Mouse (Mus musculus) heart, embryonic 11.5 days (tissue): ENCODE data around the gene Rab5a. TPM values are rescaled to one million over a fixed set of nuclear protein-coding genes. Genes with fewer than 3 reads are reported as not detected.

ENCODE experiments used
- polyA plus RNA-seq: library from polyadenylated mRNA; unstranded; fragments of >200 nt; fragmentation: Nextera tagmentation; extraction: Ambion mirVana; gene quantifications from 2 replicates; pipeline ENCODE4 v1.2.1, GENCODE M21; 2014

Rab5a gene
- polyA plus RNA-seq, 1 experiment from 2014 or later: 78.0 TPM

Other genes starting within 250 kb of the Rab5a start
- 0.21 and 0.33 TPM in 2 replicates for gene Efhb, start 15.9 kb upstream of the Rab5a start, polyA plus RNA-seq
- gene Pp2d1, start 60.2 kb downstream of the Rab5a start, polyA plus RNA-seq: 0.32 and 0.33 TPM in 2 replicates
- gene Kat2b, start 87.6 kb downstream of the Rab5a start, polyA plus RNA-seq: 11.0 and 14.0 TPM in 2 replicates
- 22.8 and 32.8 TPM in 2 replicates for gene Sgo1, start 210.1 kb downstream of the Rab5a start, polyA plus RNA-seq